Mouse (Mus musculus): ENCODE measurements around the gene Zfp444. TPM values are rescaled to one million over a fixed set of nuclear protein-coding genes. Genes with fewer than 3 reads are reported as not detected.

Zfp444 gene
- polyA plus RNA-seq (2014; fragmentation: Illumina TruSeq; extraction: RNeasy Lipid Tissue Mini Kit (QIAGEN cat#74804); ENCODE audit: low read depth, low replicate concordance): 7.1 TPM

GRCm38 (mm10) chr7:6172006-6172649, at the start of gene Zfp444:
Zfp444 (plus strand) TSS chr7:6172226.

GRCm38 (mm10) chr7:6155901-6156411, 16.1 kb upstream of the Zfp444 start, which contains the start of gene Zfp787:
Zfp787 (minus strand) TSS chr7:6155997.

GRCm38 (mm10) chr7:6196790-6197189, 24.8 kb downstream of the Zfp444 start, which contains the start of gene Galp:
Galp (plus strand) TSS chr7:6197090.

GRCm38 (mm10) chr7:6221978-6222377, 50.0 kb downstream of the Zfp444 start, which contains the start of gene Zscan5b:
Zscan5b (plus strand) TSS chr7:6222278.

Other genes with a start within 250 kb of the Zfp444 start
- gene Vmn1r65, start 161.2 kb upstream of the Zfp444 start, polyA plus RNA-seq (2014; fragmentation: Illumina TruSeq; extraction: RNeasy Lipid Tissue Mini Kit (QIAGEN cat#74804); ENCODE audit: low read depth, low replicate concordance): not detected
- gene Nlrp4c, start 127.1 kb upstream of the Zfp444 start, polyA plus RNA-seq (2014; fragmentation: Illumina TruSeq; extraction: RNeasy Lipid Tissue Mini Kit (QIAGEN cat#74804); ENCODE audit: low read depth, low replicate concordance): not detected
- gene Zfp787, start 16.2 kb upstream of the Zfp444 start, polyA plus RNA-seq (2014; fragmentation: Illumina TruSeq; extraction: RNeasy Lipid Tissue Mini Kit (QIAGEN cat#74804); ENCODE audit: low read depth, low replicate concordance): 5.1 TPM
- not detected for gene Galp, start 24.9 kb downstream of the Zfp444 start, polyA plus RNA-seq (2014; fragmentation: Illumina TruSeq; extraction: RNeasy Lipid Tissue Mini Kit (QIAGEN cat#74804); ENCODE audit: low read depth, low replicate concordance)
- gene Zscan5b, start 50.1 kb downstream of the Zfp444 start, polyA plus RNA-seq (2014; fragmentation: Illumina TruSeq; extraction: RNeasy Lipid Tissue Mini Kit (QIAGEN cat#74804); ENCODE audit: low read depth, low replicate concordance): not detected
- gene Epp13, start 80.5 kb downstream of the Zfp444 start, polyA plus RNA-seq (2014; fragmentation: Illumina TruSeq; extraction: RNeasy Lipid Tissue Mini Kit (QIAGEN cat#74804); ENCODE audit: low read depth, low replicate concordance): not detected
- gene Zfp667, start 114.4 kb downstream of the Zfp444 start, polyA plus RNA-seq (2014; fragmentation: Illumina TruSeq; extraction: RNeasy Lipid Tissue Mini Kit (QIAGEN cat#74804); ENCODE audit: low read depth, low replicate concordance): 23.6 TPM
- gene Zfp583, start 159.1 kb downstream of the Zfp444 start, polyA plus RNA-seq (2014; fragmentation: Illumina TruSeq; extraction: RNeasy Lipid Tissue Mini Kit (QIAGEN cat#74804); ENCODE audit: low read depth, low replicate concordance): 10.8 TPM
- gene Gm3854, start 171.5 kb downstream of the Zfp444 start, polyA plus RNA-seq (2014; fragmentation: Illumina TruSeq; extraction: RNeasy Lipid Tissue Mini Kit (QIAGEN cat#74804); ENCODE audit: low read depth, low replicate concordance): 0.17 TPM
- 5.9 TPM for gene Zfp78, start 191.1 kb downstream of the Zfp444 start, polyA plus RNA-seq (2014; fragmentation: Illumina TruSeq; extraction: RNeasy Lipid Tissue Mini Kit (QIAGEN cat#74804); ENCODE audit: low read depth, low replicate concordance)
- gene Zfp28, start 211.1 kb downstream of the Zfp444 start, polyA plus RNA-seq (2014; fragmentation: Illumina TruSeq; extraction: RNeasy Lipid Tissue Mini Kit (QIAGEN cat#74804); ENCODE audit: low read depth, low replicate concordance): 10.3 TPM
- gene Smim17, start 226.5 kb downstream of the Zfp444 start, polyA plus RNA-seq (2014; fragmentation: Illumina TruSeq; extraction: RNeasy Lipid Tissue Mini Kit (QIAGEN cat#74804); ENCODE audit: low read depth, low replicate concordance): 0.41 TPM
- not detected for gene Gm20715, start 238.1 kb downstream of the Zfp444 start, polyA plus RNA-seq (2014; fragmentation: Illumina TruSeq; extraction: RNeasy Lipid Tissue Mini Kit (QIAGEN cat#74804); ENCODE audit: low read depth, low replicate concordance)